In the genomic region with DNA sequence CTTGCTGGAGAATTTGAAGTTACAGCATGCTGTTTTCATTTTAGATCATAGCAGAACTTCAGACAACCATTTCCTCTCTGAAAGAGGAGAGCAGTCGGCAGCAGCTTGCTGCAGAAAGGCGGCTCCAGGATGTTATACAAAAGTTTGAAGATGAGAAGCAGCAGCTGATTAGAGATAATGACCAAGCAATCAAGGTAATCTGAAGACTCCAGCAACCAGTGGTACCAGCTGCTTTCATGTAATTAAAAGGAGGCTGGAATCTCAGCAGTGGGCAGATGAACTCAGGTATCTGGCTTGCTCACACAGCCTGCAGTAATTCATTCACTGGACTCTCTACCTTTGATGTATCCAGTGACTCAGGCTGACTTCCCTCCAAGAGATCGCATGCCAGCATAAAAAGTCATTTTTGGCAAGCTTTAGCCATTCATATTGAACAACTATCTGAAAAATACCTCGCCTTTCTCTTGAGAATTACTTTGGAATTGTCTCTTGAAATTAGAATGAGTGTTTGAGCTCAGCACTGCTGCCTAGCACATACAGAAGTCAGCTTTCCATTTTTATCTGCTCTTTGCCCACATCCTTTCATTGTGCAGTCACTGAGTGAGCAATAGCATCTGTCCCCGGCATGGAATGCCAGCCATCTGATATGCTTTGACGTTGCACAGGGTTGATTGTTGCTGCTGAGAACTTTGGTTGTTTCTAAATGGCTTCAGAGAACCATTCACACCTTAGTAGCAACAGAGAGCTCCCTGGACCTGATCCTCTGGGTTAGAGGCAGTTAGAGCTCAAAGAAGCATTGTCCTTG, we compare ENCODE assay signal across 12 mouse cellular contexts.
DNase-seq lines count a peak whose midpoint lies in the region; ATAC-seq and TF ChIP-seq lines count a peak whose summit lies in the region.
"Had no signal": no experiment of that assay in that cellular context is flagged by ENCODE, and none has a peak within 500 bp of the region (broad histone marks: within the 10 kb centered on the region; RNA-seq: fewer than 3 reads in every experiment).

No protein-coding gene starts in this region.

- whole genome bisulfite sequencing in midbrain, embryonic 14.5 days = 74% methylated on average over 6 of the region's 6 CpGs
- WGBS in midbrain, embryonic 16.5 days = 62% methylated on average over 6 of the region's 6 CpGs
- WGBS in embryonic facial prominence, embryonic 15.5 days = 18% methylated on average over 6 of the region's 6 CpGs

- peaks cover 4% of the 10 kb centered on the region; the same call in 1 of the 2 replicates for H3K36me3 ChIP-seq in midbrain, embryonic 14.5 days (ENCODE audit: control insufficient read depth, insufficient read depth, low read length)
- no peaks in the 10 kb centered on the region for H3K36me3 ChIP-seq in midbrain, embryonic 16.5 days (ENCODE audit: control insufficient read depth, insufficient read depth, low read length)
- 0 out of 2 replicates have a peak, but pooled peaks cover 3% of the 10 kb centered on the region for H3K36me3 ChIP-seq in embryonic facial prominence, embryonic 15.5 days
- H3K36me3 ChIP-seq in myocyte (ENCODE audit: control insufficient read depth, insufficient read depth) = no peaks in the 10 kb centered on the region
- H3K36me3 ChIP-seq: kidney, embryonic 15.5 days had no signal

- intact Hi-C loops in gastrocnemius, adult 2 months (cut with DNase I) = no loop called here

- no peaks in the 10 kb centered on the region for H3K27me3 ChIP-seq in midbrain, embryonic 14.5 days (ENCODE audit: control insufficient read depth, insufficient read depth, low read length)
- no peaks in the 10 kb centered on the region for H3K27me3 ChIP-seq in midbrain, embryonic 16.5 days (ENCODE audit: control insufficient read depth, insufficient read depth, low read depth, low read length)
- no peaks in the 10 kb centered on the region for H3K27me3 ChIP-seq in embryonic facial prominence, embryonic 15.5 days
- H3K27me3 ChIP-seq in myocyte (ENCODE audit: control insufficient read depth, insufficient read depth, insufficient read length) = no peaks in the 10 kb centered on the region
- H3K27me3 ChIP-seq: kidney, embryonic 15.5 days had no signal

- peak overlapping the region; percentile 65 for H3K27ac ChIP-seq in gastrocnemius, adult 2 months
- H3K27ac ChIP-seq in midbrain, embryonic 14.5 days (replicated peaks; ENCODE audit: low read depth, low read length) = 0 out of 2 replicates have a peak overlapping the region, but pooled peaks have one; percentile 20
- no peak overlapping the region for H3K27ac ChIP-seq in midbrain, embryonic 16.5 days (ENCODE audit: low read length)
- peak overlapping the region; percentile 35 for H3K27ac ChIP-seq in embryonic facial prominence, embryonic 15.5 days (replicated peaks)
- H3K27ac ChIP-seq: kidney, embryonic 15.5 days had no signal

- H3K4me1 ChIP-seq in midbrain, embryonic 14.5 days (ENCODE audit: control insufficient read depth, insufficient read depth, low read length) = no peaks in the 10 kb centered on the region
- H3K4me1 ChIP-seq in midbrain, embryonic 16.5 days (ENCODE audit: control insufficient read depth, insufficient read depth, low read length) = no peaks in the 10 kb centered on the region
- peaks cover 23% of the 10 kb centered on the region for H3K4me1 ChIP-seq in embryonic facial prominence, embryonic 15.5 days

- no peaks in the 10 kb centered on the region for H3K79me2 ChIP-seq in myocyte (ENCODE audit: control insufficient read depth, insufficient read depth)

- no peak overlapping the region for H3K4me2 ChIP-seq in midbrain, embryonic 14.5 days (ENCODE audit: low read length)
- no peak overlapping the region for H3K4me2 ChIP-seq in midbrain, embryonic 16.5 days (ENCODE audit: low read length)
- H3K4me2 ChIP-seq in embryonic facial prominence, embryonic 15.5 days (replicated peaks) = no peak overlapping the region
- peak overlapping the region; percentile 63 for H3K4me2 ChIP-seq in myocyte (ENCODE audit: low read depth)
- H3K4me2 ChIP-seq: kidney, embryonic 15.5 days had no signal

- no peak overlapping the region for H3ac ChIP-seq in myocyte (ENCODE audit: control insufficient read depth, insufficient read length)

- no peak for ATAC-seq in midbrain, embryonic 14.5 days (ENCODE audit: low FRiP score, low TSS enrichment)
- no peak for ATAC-seq in midbrain, embryonic 16.5 days
- no peak for ATAC-seq in embryonic facial prominence, embryonic 15.5 days (ENCODE audit: insufficient number of reproducible peaks, low FRiP score, low TSS enrichment, low read depth)

- no peak overlapping the region for H3K9ac ChIP-seq in midbrain, embryonic 14.5 days (replicated peaks; ENCODE audit: low read length)
- no peak overlapping the region for H3K9ac ChIP-seq in midbrain, embryonic 16.5 days (ENCODE audit: low read depth, low read length)
- no peak overlapping the region for H3K9ac ChIP-seq in embryonic facial prominence, embryonic 15.5 days
- H3K9ac ChIP-seq: kidney, embryonic 15.5 days had no signal

- TF ChIP-seq POLR2A in myocyte (IDR thresholded peaks at IDR 0.05; ENCODE audit: insufficient read length, low read depth) = no peak

- no peak overlapping the region for H3K4me3 ChIP-seq in gastrocnemius, adult 2 months
- H3K4me3 ChIP-seq in midbrain, embryonic 14.5 days (replicated peaks; ENCODE audit: low read depth, low read length) = no peak overlapping the region
- no peak overlapping the region for H3K4me3 ChIP-seq in midbrain, embryonic 16.5 days (ENCODE audit: low read depth, low read length)
- H3K4me3 ChIP-seq in embryonic facial prominence, embryonic 15.5 days (replicated peaks) = no peak overlapping the region
- H3K4me3 ChIP-seq in myocyte = no peak overlapping the region
- H3K4me3 ChIP-seq: kidney, embryonic 15.5 days had no signal

- H3K9me3 ChIP-seq in midbrain, embryonic 14.5 days (ENCODE audit: control insufficient read depth, low read length) = no peaks in the 10 kb centered on the region
- H3K9me3 ChIP-seq in midbrain, embryonic 16.5 days (replicated peaks; ENCODE audit: control insufficient read depth, low read length, poor library complexity, severe bottlenecking) = no peaks in the 10 kb centered on the region
- H3K9me3 ChIP-seq in embryonic facial prominence, embryonic 15.5 days (replicated peaks) = no peaks in the 10 kb centered on the region
- H3K9me3 ChIP-seq: kidney, embryonic 15.5 days had no signal

- no peak for DNase-seq in gastrocnemius, adult 2 months
- DNase-seq in gastrocnemius, postnatal 4 days (ENCODE audit: low spot score in 2 of 2) = no peak
- DNase-seq in midbrain, embryonic 14.5 days = no peak
- no peak for DNase-seq in natural killer cell, adult 2 months (ENCODE audit: low spot score in 2 of 2)
- no peak for DNase-seq in cerebellum, postnatal 10 days
- DNase-seq: lung, adult 2 months; spleen, adult 18-20 months; thymus, postnatal 25 days had no signal

- no peak for TF ChIP-seq CTCF in gastrocnemius, adult 2 months (IDR thresholded peaks at IDR 0.05)

TF ChIP-seq in myocyte, 11 proteins besides CTCF, POLR2A, EP300 and RAD21:
- TF ChIP-seq CEBPB (IDR thresholded peaks at IDR 0.05; ENCODE audit: insufficient read depth, poor library complexity, severe bottlenecking) (no peak), MYOD1 (IDR thresholded peaks at IDR 0.05; ENCODE audit: control insufficient read depth in 1 of 3, insufficient read length in 2 of 3, low read depth in 2 of 3) (peak in 2 of 3 experiments; percentile 52 to 75), MYOG (IDR thresholded peaks at IDR 0.05; ENCODE audit: control insufficient read depth in 1 of 3, insufficient read depth in 1 of 3, insufficient read length in 2 of 3, low read depth in 2 of 3) (peak in 2 of 3 experiments; percentile 35 to 46)
